Mouse (Mus musculus): Measurements from ENCODE around the gene Nmd3.

The Nmd3 gene

GRCm38 (mm10) chr3:69721814-69722186 lies at the start of gene Nmd3:
Gene Nmd3 (plus strand): TSS chr3:69721985.
- DNase-seq (ENCODE audit: low spot score) = peak; percentile 99

GRCm38 (mm10) chr3:69673351-69673750 lies 48.4 kb upstream of the Nmd3 start:
- no peak for DNase-seq (ENCODE audit: low spot score)

- no peak for DNase-seq (ENCODE audit: low spot score)
Observed at GRCm38 (mm10) chr3:69674206-69674605, 47.6 kb upstream of the Nmd3 start.

- DNase-seq (ENCODE audit: low spot score) = no peak
Observed at GRCm38 (mm10) chr3:69689791-69690190, 32.0 kb upstream of the Nmd3 start.

- DNase-seq (ENCODE audit: low spot score) = no peak
Observed at GRCm38 (mm10) chr3:69690939-69691338, 30.8 kb upstream of the Nmd3 start.

GRCm38 (mm10) chr3:69699851-69700500 lies 21.8 kb upstream of the Nmd3 start:
- DNase-seq (ENCODE audit: low spot score) = no peak

GRCm38 (mm10) chr3:69701905-69702304 lies 19.9 kb upstream of the Nmd3 start:
- peak; percentile 61 for DNase-seq (ENCODE audit: low spot score)

GRCm38 (mm10) chr3:69702421-69702820 lies 19.4 kb upstream of the Nmd3 start:
- DNase-seq (ENCODE audit: low spot score) = no peak

- DNase-seq (ENCODE audit: low spot score) = no peak
Observed at GRCm38 (mm10) chr3:69709043-69709929, 12.5 kb upstream of the Nmd3 start.

GRCm38 (mm10) chr3:69711907-69712600 lies 9.7 kb upstream of the Nmd3 start:
- no peak for DNase-seq (ENCODE audit: low spot score)

- DNase-seq (ENCODE audit: low spot score) = no peak
Observed at GRCm38 (mm10) chr3:69717476-69717875, 4.3 kb upstream of the Nmd3 start.

GRCm38 (mm10) chr3:69722187-69722867 lies 542 bp downstream of the Nmd3 start:
- peak; percentile 52 for DNase-seq (ENCODE audit: low spot score)

- no peak for DNase-seq (ENCODE audit: low spot score)
Observed at GRCm38 (mm10) chr3:69723161-69723560, 1.4 kb downstream of the Nmd3 start.

- DNase-seq (ENCODE audit: low spot score) = no peak
Observed at GRCm38 (mm10) chr3:69730930-69731329, 9.1 kb downstream of the Nmd3 start.

- no peak for DNase-seq (ENCODE audit: low spot score)
Observed at GRCm38 (mm10) chr3:69733939-69734338, 12.2 kb downstream of the Nmd3 start.

GRCm38 (mm10) chr3:69755192-69755591 lies 33.4 kb downstream of the Nmd3 start:
- DNase-seq (ENCODE audit: low spot score) = no peak

GRCm38 (mm10) chr3:69755968-69756367 lies 34.2 kb downstream of the Nmd3 start:
- no peak for DNase-seq (ENCODE audit: low spot score)

GRCm38 (mm10) chr3:69756499-69756898 lies 34.7 kb downstream of the Nmd3 start:
- DNase-seq (ENCODE audit: low spot score) = peak; percentile 84

- no peak for DNase-seq (ENCODE audit: low spot score)
Observed at GRCm38 (mm10) chr3:69757456-69757855, 35.7 kb downstream of the Nmd3 start.

- DNase-seq (ENCODE audit: low spot score) = no peak
Observed at GRCm38 (mm10) chr3:69760081-69760480, 38.3 kb downstream of the Nmd3 start.

GRCm38 (mm10) chr3:69761195-69761594 lies 39.4 kb downstream of the Nmd3 start:
- DNase-seq (ENCODE audit: low spot score) = no peak

GRCm38 (mm10) chr3:69762838-69763368 lies 41.1 kb downstream of the Nmd3 start:
- DNase-seq (ENCODE audit: low spot score) = no peak

Data from adipocyte (in vitro differentiated cells).